Mouse (Mus musculus) thymus, adult 2 months (tissue): ENCODE results near the gene Hs3st5. TPM values are rescaled to one million over a fixed set of nuclear protein-coding genes. Genes with fewer than 3 reads are reported as not detected.
"Not testable (repeated sequence)": the region's sequence is repeated elsewhere in the genome, so short reads cannot be mapped to it uniquely, and the experiment has no call there.

Source experiments
- DNase-seq: peaks from one replicate; pipeline ENCODE4 v3.0.0; 2021
- H3K27ac ChIP-seq: fragments of 200-500 bp; 2 replicates; pipeline ENCODE4 v1.5.1; 2012; ENCODE audit warnings: low read length, control low read depth; ENCODE audit not compliant: control insufficient read depth, insufficient read depth
- H3K27me3 ChIP-seq: fragments of 200-500 bp; 2 replicates; pipeline ENCODE4 v1.6.1; 2012; ENCODE audit warnings: mild to moderate bottlenecking, low read length, moderate library complexity, mixed read lengths; ENCODE audit not compliant: control insufficient read depth, insufficient read depth
- H3K36me3 ChIP-seq: fragments of 200-500 bp; 2 replicates; pipeline ENCODE4 v1.6.1; 2012; ENCODE audit warnings: mild to moderate bottlenecking, low read length, moderate library complexity; ENCODE audit not compliant: control insufficient read depth, insufficient read depth
- H3K4me1 ChIP-seq: fragments of 200-500 bp; replicated peaks from 2 replicates; pipeline ENCODE4 v1.6.1; 2012; ENCODE audit warnings: low read length; ENCODE audit not compliant: control insufficient read depth, insufficient read depth
- H3K4me3 ChIP-seq: fragments of 200-500 bp; 2 replicates; pipeline ENCODE4 v1.5.1; 2012; ENCODE audit warnings: mild to moderate bottlenecking, low read length, control low read depth, moderate library complexity; ENCODE audit not compliant: control insufficient read depth, insufficient read depth
- CTCF ChIP-seq: fragments of 200-500 bp; IDR thresholded peaks from 2 replicates; pipeline ENCODE4 v1.5.1; 2012; ENCODE audit warnings: mild to moderate bottlenecking, control low read depth, low read length, moderate library complexity, borderline replicate concordance; ENCODE audit not compliant: control insufficient read depth, poor library complexity, insufficient read depth; ENCODE audit errors: extremely low read depth
- POLR2A ChIP-seq: fragments of 200-500 bp; IDR thresholded peaks from 2 replicates; pipeline ENCODE4 v1.6.1; 2012; ENCODE audit warnings: mild to moderate bottlenecking, low read length, control low read depth, moderate library complexity; ENCODE audit not compliant: control insufficient read depth, poor library complexity, insufficient read depth; ENCODE audit errors: extremely low read depth
- WGBS: fragments of 180-500 bp; shearing (Covaris S2); methylation state at CpG from one replicate; pipeline ENCODE4 v1.1.7; 2018; 5-methylcytosine and 5-hydroxymethylcytosine counted together
- polyA plus RNA-seq: library from polyadenylated mRNA; depleted of rRNA; stranded (reverse); fragments of >200 nt; gene quantifications from 2 replicates; pipeline ENCODE4 v1.2.3, GENCODE M21; 2012

Hs3st5 gene
- polyA plus RNA-seq, 1 experiment: 0.18 TPM

DNA sequence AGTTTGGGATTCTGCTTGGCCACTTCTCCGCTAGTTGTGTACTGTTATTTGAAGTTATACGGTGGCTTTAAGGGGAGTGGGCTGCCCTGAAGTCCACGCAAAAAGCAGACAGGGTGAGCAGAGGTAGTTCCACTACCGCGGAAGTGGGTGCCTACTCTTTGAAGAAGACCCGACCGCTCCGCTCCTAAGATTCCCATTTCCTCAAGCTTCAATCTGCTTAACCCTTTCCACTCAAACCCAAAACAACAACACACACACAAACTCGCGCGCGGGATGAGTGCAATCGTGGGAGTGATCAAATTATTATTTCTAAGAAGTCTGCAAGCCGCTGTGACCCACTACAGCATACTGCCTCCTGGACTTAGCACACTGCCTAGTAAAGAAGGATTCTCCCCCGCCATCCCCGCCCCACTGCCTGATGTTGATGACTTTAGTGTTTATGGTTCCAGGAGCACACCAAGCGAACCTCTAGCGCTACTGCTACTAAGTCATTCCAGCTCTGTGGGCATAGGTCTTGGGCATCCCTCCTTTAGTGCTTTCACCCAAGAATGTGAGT lies 1.5 kb downstream of the Hs3st5 start:
- no peak overlapping the region for H3K27ac ChIP-seq
- no peak for TF ChIP-seq POLR2A
- no peak for TF ChIP-seq CTCF
- DNase-seq: no peak
- 8% methylated on average over 18 of the region's 18 CpGs for WGBS
- no peak overlapping the region for H3K4me3 ChIP-seq
- H3K27me3 ChIP-seq: peaks cover 5% of the 10 kb centered on the region; the same call in 1 of the 2 replicates
- H3K36me3 ChIP-seq: no peaks in the 10 kb centered on the region
- H3K4me1 ChIP-seq: no peaks in the 10 kb centered on the region

DNA sequence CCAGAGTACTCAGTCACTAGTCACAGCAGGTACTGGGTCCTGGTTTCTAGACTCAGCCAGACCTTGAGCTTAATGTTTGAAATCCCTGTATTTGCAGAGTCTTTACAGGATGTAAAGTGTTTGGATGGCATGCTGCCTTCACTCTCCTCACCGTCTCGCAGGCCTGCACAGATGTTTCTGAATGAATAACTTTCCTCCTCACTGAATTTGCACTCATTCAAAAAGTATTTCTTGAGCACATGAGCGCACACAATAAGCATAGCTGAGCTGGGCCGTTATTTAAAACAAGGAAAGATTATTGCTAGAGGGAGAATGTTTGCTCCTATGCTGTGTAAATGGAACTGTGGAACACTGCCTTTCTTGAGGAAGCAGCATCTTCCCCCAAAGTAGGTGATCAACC lies 2.9 kb downstream of the Hs3st5 start:
- peaks cover 5% of the 10 kb centered on the region; the same call in 1 of the 2 replicates for H3K27me3 ChIP-seq
- no peak overlapping the region for H3K4me3 ChIP-seq
- H3K27ac ChIP-seq: no peak overlapping the region
- 84% methylated on average over 4 of the region's 4 CpGs for WGBS
- no peak for DNase-seq
- TF ChIP-seq POLR2A (no peak), CTCF (no peak)
- H3K4me1 ChIP-seq: no peaks in the 10 kb centered on the region
- H3K36me3 ChIP-seq: no peaks in the 10 kb centered on the region

DNA sequence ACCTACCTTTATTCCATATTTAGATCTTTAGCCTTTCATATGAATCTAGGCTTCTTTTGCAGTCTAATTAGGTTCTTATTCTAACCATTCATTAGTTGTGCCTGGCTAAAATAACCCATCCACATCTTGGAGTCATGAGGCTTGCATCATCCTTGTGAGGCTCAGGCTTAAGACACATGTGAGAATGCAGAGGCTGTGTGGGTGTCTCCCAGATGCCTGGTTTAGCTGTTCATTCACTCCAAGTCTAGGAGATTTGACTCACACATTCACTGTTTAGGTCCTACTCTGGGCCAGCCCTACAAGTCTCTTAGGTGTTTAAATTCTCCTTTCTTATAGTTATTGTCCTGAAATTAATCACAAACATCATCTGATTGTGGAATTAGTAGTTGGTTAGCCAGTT lies 17.3 kb downstream of the Hs3st5 start:
- Histone ChIP-seq H3K27ac (no peak overlapping the region), H3K4me3 (no peak overlapping the region), H3K27me3 (no peaks in the 10 kb centered on the region), H3K4me1 (no peaks in the 10 kb centered on the region), H3K36me3 (no peaks in the 10 kb centered on the region)
- DNase-seq: no peak
- no peak for TF ChIP-seq POLR2A
- TF ChIP-seq CTCF: no peak

DNA sequence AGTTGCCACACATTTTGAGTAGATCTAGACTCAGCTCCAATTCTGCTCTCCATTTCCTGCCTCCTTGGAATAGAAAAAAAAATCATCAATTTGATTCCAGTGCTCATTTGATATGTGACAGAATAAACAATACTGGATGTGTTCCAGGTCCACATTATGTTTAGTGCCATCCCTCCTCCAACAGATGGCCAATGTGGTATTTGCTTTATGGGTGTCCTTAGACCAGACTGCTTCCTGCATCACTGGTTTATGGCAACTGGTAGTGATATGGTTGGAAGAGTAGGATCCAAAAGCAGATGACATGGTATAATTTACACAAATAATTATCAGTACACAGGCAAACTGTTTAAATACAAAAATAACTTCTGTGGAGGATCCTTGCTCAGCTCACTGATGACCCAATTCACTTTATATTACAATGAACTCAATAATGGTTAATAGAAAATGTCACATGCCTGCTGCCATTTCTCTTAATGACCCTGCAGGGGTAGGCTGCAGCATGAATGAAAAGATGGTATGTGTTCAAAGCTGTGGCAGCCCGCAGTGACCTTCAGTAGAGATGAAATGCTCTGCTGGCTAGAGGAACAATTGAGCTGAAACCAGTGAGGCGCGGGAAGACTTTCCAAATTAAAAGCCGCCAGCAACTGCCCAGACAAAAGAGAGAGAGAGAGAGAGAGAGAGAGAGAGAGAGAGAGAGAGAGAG lies 27.2 kb downstream of the Hs3st5 start:
- H3K4me1 ChIP-seq: no peaks in the 10 kb centered on the region
- H3K36me3 ChIP-seq: no peaks in the 10 kb centered on the region
- H3K4me3 ChIP-seq: no peak overlapping the region
- H3K27ac ChIP-seq: no peak overlapping the region
- H3K27me3 ChIP-seq: no peaks in the 10 kb centered on the region
- no peak for DNase-seq
- TF ChIP-seq POLR2A (no peak), CTCF (no peak)
- 92% methylated on average over 4 of the region's 4 CpGs for WGBS

DNA sequence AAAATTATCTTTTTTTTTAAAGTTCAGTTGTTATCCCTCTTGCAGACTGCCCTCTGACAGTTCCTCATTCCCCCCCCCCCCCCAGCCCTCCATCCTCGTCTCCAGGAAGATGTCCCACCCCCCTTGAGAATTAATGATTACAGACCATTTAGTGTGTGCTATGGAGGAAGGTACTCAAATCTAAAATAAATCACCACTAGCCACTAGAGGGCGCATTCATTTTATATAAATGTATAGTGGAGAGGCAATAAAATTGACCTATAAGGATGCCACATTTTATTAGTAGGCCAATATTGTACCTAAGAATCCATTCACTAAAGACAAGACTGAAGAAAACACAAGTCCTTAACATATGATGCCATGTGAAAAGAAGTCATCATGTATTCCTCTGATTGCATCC lies 40.0 kb downstream of the Hs3st5 start:
- H3K27ac ChIP-seq: no peak overlapping the region
- no peaks in the 10 kb centered on the region for H3K36me3 ChIP-seq
- no peak for TF ChIP-seq POLR2A
- no peak for TF ChIP-seq CTCF
- no peak for DNase-seq
- no peaks in the 10 kb centered on the region for H3K4me1 ChIP-seq
- H3K4me3 ChIP-seq: no peak overlapping the region
- WGBS: 0% methylated on average over 2 of the region's 2 CpGs
- H3K27me3 ChIP-seq: no peaks in the 10 kb centered on the region

DNA sequence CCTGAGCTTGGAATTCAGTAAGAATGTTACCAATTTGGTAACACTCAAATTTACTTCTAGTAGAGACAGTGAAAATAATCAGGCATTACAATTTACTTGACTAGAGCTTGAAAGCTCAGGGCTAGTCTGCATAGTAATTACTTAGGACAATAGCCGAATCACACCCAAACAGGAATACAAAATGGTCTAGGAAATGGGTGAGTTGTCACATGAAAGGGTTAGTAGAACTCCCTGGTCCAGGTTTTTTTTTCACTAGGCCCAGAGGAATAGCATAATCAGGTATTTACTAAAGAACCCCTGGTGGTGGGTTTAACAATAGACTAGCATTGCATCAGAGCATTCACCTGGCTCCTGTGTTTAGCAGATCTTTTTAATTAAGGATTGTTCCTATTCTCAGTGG lies 41.1 kb downstream of the Hs3st5 start:
- 93% methylated on average over 1 of the region's 1 CpGs for WGBS

DNA sequence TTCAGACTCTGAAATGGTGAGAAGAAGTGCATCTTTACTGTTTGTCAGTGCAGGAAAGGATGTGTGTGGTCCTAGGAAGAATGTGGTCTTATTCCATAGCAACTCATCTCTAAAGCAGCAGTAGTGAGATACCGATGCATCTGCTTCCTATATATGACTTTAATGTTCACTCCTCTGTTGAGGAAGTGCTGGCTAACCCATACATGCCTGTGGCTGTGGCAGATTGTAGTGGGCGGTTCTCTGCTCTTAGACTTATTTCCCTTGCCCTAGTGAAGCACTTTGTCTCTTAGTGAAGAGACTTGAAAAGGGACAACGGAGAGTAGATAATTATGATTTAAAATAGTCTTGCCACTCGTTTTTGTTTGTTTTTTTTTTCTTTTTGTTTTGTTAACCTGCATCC lies 47.4 kb downstream of the Hs3st5 start:
- no peaks in the 10 kb centered on the region for H3K4me1 ChIP-seq
- 20% methylated on average over 4 of the region's 4 CpGs for WGBS
- DNase-seq: no peak

More for the DNA sequence above, 41.1 kb downstream of the Hs3st5 start:
- H3K27me3 ChIP-seq, H3K36me3 ChIP-seq, H3K4me1 ChIP-seq, H3K4me3 ChIP-seq, H3K27ac ChIP-seq, DNase-seq: not testable (repeated sequence)

More for the DNA sequence above, 47.4 kb downstream of the Hs3st5 start:
- no peaks in the 10 kb centered on the region for H3K36me3 ChIP-seq
- no peaks in the 10 kb centered on the region for H3K27me3 ChIP-seq
- no peak overlapping the region for H3K4me3 ChIP-seq
- TF ChIP-seq CTCF (no peak), POLR2A (no peak)
- H3K27ac ChIP-seq: no peak overlapping the region
